Mouse (Mus musculus) testis, adult 2 months (tissue): ENCODE results near the gene Gpr152.

Experiments
- CTCF ChIP-seq: fragments of 200-500 bp; IDR thresholded peaks from 2 replicates; pipeline ENCODE4 v1.5.1; 2012; ENCODE audit warnings: low read depth, mild to moderate bottlenecking, inconsistent platforms, low read length, moderate library complexity; ENCODE audit not compliant: control insufficient read depth, insufficient read depth, insufficient replicate concordance
- POLR2A ChIP-seq: fragments of 200-500 bp; IDR thresholded peaks from 2 replicates; pipeline ENCODE4 v1.6.1; 2012; ENCODE audit warnings: low read depth, mild to moderate bottlenecking, inconsistent platforms, low read length, moderate library complexity; ENCODE audit not compliant: control insufficient read depth

DNA sequence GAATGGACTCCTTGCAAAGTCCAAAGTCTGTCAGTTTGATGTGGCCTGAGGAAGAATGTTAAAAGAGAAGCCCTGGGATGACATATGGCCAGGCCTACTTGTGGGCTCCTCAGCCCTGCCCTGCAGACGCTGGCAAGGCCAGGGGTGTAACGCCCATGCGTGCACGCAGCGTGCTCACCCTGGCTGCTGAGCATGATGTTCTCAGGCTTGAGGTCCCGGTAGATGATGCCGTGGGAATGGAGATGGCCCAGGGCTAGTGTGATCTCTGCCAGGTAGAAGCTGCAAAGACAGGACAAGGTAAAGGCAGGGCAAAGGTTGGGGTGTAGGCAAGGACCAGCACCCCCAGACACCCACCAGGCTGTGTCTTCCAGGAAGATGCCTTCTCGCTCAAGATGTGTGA, 19.5 kb downstream of the Gpr152 start:
- no peak for TF ChIP-seq CTCF
- TF ChIP-seq POLR2A: no peak
